Mouse (Mus musculus) activated CD4-positive, CD25-positive, alpha-beta regulatory T cell, adult 4 months (primary cell): Measurements from ENCODE around the gene Ranbp3l. TPM values are rescaled to one million over a fixed set of nuclear protein-coding genes. Genes with fewer than 3 reads are reported as not detected.
A peak's percentile ranks its signal among the peaks of the same experiment; 100 is the strongest.
"Not testable (repeated sequence)": the region's sequence is repeated elsewhere in the genome, so short reads cannot be mapped to it uniquely, and the experiment has no call there.

ENCODE experiments used
- ATAC-seq: one replicate; pipeline ENCODE4 v1.8.0; 2017
- polyA plus RNA-seq, 2 experiments: library from polyadenylated mRNA; unstranded; fragments of 100-300 nt; shearing (Covaris generic); gene quantifications; one replicate each; pipeline ENCODE4 v1.2.1; 2017

Gene Ranbp3l
- polyA plus RNA-seq = under 1 TPM in 1 of 2 experiments, not detected in 1; 0.22 TPM

DNA sequence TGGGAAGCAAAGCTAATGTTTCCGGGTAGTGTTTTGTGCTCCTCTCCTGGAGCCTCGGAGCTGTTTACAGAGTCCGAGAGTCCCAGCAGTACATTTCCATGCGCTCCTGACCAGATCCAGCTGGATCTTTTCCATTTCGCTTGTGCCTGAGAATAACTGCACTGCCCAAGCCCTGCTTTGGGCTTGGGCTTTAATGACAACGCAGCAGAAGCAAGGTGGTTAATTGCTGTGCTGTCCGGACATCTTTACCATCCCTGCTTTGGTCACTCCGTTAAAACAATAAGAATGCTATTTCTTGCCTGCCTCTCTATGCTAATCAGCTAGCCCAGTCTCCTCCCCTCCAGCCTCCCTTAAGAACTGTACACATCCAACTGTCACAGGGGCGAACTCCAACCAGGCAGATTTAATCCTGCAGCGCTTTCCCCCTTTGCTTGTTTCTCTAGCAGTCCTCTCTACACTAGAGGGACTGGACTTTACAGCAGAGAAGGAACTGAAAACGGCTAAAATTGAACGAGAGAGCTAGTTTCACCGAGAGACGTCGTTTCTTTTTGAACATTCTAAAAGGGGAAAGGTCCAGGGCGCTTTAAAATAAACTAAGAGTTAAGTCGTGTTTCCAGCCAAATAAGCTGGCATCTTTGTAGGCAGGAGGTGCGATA is at the start of gene Ranbp3l:
Ranbp3l (plus strand) TSS at position 377 of the 656 bp plus-strand sequence.
- ATAC-seq = no peak

GRCm38 (mm10) chr15:8930061-8930460 is 37.7 kb upstream of the Ranbp3l start:
- no peak for ATAC-seq

DNA sequence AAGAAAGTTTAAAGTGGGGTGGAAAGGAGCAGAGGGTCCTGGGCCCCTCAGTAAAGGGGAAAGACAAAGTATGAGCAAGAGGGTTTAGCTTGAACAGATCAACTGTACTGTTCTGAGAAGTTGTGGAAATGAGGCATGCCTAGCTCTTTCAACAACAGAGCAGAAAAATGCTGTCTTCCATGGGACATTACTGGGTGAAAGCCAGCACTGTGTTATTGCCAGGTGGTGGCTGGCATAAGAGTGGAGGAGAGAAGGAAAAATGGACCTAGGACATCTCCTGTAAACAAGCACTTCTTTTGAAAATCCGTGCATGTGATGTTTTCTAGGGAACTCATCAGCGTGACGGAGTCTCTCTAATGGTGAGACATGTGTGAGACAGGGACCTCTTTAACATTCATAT is 30.8 kb upstream of the Ranbp3l start:
- ATAC-seq = no peak

- no peak for ATAC-seq
These were observed 26.9 kb upstream of the Ranbp3l start for GRCm38 (mm10) chr15:8940861-8941260.

GRCm38 (mm10) chr15:8950856-8951255 is 16.9 kb upstream of the Ranbp3l start:
- ATAC-seq = no peak

- ATAC-seq = no peak
These were observed 4.4 kb upstream of the Ranbp3l start for GRCm38 (mm10) chr15:8963323-8963722.

- no peak for ATAC-seq
These were observed 463 bp downstream of the Ranbp3l start for GRCm38 (mm10) chr15:8968229-8968595.

DNA sequence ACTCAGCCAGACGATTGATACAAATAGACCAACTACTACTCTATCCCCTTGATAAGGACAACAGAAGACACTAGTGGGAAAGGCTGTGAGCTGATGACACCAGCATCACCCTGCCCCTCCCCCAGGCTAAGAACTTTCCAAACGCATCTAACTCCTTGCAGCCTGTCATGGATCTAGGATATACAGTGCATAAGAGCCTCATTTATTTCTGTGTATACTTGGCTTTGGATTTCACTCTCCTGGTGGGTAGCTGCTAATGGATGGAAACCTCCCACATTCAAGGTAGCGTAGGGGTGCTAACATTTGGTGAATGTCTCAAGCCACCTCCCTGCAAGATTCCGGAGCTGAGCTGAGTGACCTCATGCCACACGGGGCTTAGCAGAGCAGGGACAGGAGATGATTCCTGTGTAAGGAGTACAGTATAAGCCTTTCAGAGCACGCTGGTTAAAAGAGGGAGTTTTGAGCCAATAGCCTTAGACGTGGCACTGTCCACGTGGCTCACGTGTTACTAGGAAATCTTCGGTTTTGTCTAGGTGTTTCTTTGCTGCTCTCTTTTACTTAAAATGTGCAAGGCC is 1.4 kb downstream of the Ranbp3l start:
- no peak for ATAC-seq

- ATAC-seq = no peak
These were observed 23.5 kb downstream of the Ranbp3l start for GRCm38 (mm10) chr15:8991211-8991610.

DNA sequence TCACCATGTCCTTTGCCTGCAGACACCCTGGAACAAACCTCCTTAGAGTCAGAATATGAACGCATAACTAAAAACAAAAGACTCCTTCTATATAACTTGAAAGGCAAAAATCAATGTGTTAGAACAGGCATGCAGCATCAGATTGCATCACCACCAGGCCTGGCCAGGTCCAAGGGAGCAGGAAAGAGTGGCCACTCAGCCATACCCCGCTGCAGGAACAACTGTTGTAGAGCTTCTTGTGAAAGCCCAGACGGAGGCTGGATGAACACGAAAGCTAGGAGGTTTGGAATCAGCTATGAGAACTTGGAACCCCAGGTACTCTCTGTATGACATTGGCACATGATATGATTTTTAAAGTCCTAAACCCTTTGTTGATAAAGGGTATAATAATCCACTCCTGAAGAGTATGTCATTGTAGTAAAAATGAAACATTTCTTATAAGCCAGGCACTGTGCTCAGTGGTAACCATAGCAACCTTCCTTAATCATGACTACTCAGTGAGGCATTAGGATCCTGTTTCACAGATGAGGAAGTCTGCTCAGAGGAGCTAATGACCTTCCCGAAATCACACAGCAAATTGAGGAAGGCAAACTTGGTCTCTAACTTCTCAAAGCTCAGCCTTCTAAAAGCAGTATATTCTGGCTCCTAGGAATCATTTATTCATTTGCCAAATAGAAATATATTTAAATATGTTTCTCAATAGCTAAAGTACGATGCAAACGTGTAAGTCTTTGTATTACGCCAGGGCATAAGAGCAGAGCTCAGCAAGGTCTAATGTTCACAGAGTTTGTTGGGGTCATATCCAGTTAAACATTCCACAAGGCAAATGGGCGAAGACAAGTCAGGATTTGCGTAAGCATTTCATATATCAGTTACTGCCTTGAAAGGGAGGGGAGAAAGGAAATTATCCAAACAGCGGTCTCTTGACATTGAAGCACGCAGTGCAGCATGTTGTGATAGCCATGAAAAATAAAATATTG is 24.4 kb downstream of the Ranbp3l start:
- ATAC-seq = no peak

DNA sequence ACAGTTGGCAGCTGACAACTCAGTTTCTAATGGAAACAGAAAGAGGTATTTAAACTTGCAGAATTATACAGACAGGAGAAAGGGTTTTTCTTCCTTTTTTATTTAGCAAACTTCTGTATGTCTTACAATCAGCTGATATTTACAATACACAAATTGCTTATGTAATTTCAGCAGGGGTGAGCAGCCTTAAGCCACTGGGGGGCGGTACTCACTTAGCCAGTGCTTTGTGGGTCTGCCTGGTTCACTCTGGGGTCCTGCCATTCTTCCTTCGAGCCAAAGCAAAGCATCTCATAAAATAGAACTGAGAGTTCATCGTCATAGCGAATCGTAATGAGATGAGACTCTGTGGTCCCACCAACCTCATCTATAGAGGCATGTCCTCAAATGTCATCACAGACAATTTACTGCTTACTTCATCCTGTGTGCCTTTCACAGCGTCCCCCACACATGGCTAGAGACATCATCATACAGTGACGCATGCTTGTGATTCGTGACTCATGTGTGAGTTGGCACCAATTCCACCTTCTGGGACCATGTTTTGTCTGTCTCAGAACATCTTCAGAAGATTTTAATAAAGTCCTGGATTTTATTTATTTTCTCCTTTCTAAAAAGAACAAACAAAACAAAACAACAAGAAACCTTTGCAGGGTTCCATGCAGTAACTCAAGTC is 27.0 kb downstream of the Ranbp3l start:
- no peak for ATAC-seq

GRCm38 (mm10) chr15:8995490-8995889 is 27.7 kb downstream of the Ranbp3l start:
- no peak for ATAC-seq

GRCm38 (mm10) chr15:9002762-9003161 is 35.0 kb downstream of the Ranbp3l start:
- no peak for ATAC-seq

- ATAC-seq = no peak
These were observed 41.4 kb downstream of the Ranbp3l start for GRCm38 (mm10) chr15:9009196-9009595.

- ATAC-seq = no peak
These were observed 46.8 kb downstream of the Ranbp3l start for GRCm38 (mm10) chr15:9014541-9014940.

DNA sequence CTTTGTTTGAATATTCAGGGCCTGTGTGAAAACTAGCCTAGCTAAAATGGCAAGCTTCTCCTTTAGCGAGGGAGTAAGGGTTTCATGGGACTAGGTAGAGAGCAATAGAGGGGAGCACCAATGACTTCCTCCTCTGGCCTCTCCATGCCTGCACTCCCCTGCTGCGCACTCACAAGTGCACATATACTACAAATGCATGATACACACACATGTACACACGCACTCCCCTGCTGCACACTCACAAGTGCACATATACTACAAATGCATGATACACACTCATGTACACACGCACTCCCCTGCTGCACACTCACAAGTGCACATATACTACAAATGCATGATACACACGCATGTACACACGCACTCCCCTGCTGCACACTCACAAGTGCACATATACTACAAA is 47.7 kb downstream of the Ranbp3l start:
- ATAC-seq = not testable (repeated sequence)

GRCm38 (mm10) chr15:9055704-9056103 is 88.0 kb downstream of the Ranbp3l start:
- ATAC-seq = no peak

DNA sequence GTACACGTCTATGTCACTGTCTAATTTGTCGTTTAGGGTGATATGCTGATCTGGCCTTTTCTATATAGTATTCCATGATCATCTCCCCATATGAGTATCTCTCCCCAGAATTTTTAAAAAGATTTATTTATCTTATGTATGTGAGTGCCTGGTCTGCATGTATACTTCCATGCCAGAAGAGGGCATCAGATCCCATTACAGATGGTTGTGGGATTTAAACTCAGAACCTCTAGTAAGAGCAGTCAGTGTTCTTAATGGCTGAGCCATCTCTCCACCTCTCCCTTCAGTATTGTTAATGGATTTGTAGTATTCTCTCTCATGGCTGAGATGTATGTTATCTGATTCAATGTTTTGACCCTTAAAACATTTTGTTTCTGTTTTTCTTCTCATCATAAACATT is 92.1 kb downstream of the Ranbp3l start:
- ATAC-seq = no peak

DNA sequence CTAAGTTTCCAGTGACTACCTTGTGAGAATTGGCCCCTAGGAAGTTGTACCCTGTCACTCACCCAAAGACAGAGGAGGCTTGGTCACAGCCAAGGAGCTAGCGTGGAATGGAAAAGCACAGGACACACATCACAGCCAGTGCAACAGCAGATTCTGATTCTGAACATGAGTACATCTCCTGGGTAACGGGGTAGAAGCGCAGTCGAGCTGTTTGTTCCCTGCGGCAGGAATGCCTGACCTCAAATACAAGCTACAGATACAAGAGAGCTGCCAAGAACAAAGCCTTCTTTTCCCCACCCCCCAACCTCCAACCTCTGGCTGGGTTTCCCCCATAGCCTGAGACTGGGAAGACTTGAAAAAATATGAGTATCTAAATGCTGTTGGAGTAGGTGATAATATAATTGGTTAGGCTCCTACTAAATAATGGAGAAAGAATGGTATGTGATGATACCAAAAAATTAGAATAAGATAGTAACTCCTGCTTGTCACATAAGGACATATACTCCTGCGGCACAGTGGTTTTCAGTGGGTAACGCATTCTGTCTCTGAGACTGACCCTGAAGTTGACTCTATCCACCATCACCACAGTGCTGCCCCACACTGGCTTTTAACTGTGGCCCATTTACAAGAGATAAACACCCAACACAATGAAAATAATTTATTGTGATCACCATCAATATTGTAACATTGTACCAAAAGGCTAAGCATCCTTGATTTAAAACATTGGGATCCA is 93.6 kb downstream of the Ranbp3l start:
- no peak for ATAC-seq

GRCm38 (mm10) chr15:9068881-9069280 is 101.1 kb downstream of the Ranbp3l start:
- no peak for ATAC-seq

GRCm38 (mm10) chr15:9070353-9070752 is 102.6 kb downstream of the Ranbp3l start:
- ATAC-seq = no peak

DNA sequence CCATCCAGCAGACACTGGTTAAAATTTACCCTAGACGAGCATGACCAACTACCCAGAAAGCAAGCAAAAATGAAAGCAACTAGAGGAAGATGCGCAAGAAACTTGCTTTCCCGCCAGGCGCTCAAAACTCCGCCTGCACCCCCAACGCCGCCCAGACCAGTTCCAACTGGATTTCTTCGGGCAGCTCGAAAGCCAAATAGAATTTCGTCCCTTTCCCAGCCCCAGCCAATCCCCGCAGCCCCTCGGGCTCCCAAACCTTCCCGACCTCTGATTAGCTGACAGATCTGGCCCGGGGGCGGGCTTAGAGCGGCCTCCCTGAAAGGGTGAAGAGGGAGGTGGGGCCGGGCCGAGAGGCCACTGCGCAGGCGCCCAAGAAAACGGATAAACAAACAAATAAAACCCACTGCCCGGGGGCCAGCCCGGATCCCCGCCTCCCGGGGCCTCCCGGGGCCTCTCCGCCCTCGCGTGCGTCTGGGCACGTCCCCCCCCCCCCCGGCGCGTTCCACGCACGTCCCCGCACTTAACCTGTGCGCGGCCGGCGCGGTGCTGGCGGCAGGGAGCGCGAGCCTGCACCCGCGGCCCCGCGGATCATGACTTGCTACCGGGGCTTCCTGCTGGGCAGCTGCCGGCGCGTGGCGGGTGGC is 103.3 kb downstream of the Ranbp3l start, which contains the start of gene Nadk2:
Nadk2 (plus strand) TSS at position 349 of the 644 bp plus-strand sequence.
- ATAC-seq = peak; percentile 92
